Mouse (Mus musculus) E14TG2a.4 (cell line): ENCODE measurements around the gene Sertad2.

Experiments used
- CTCF ChIP-seq: conservative IDR thresholded peaks from 2 replicates; pipeline ENCODE4 v1.5.1; 2014; ENCODE audit warnings: low read length
- NANOG ChIP-seq: IDR thresholded peaks from 2 replicates; pipeline ENCODE4 v1.6.1; 2014; ENCODE audit warnings: borderline replicate concordance, low read length, mixed read lengths

GRCm38 (mm10) chr11:20513574-20513973 is 29.5 kb upstream of the Sertad2 start:
- no peak for TF ChIP-seq CTCF
- TF ChIP-seq NANOG: no peak
